Mouse (Mus musculus) ES-E14 (cell line): ENCODE results near the gene Tmem248.

Source experiments
- CHD2 ChIP-seq: IDR thresholded peaks from 2 replicates; pipeline ENCODE4 v1.6.1; 2014; ENCODE audit warnings: mild to moderate bottlenecking, low read depth, low read length, inconsistent platforms
- HCFC1 ChIP-seq: IDR thresholded peaks from 2 replicates; pipeline ENCODE4 v1.6.1; 2012; ENCODE audit warnings: low read length, inconsistent platforms, borderline replicate concordance; ENCODE audit not compliant: insufficient read depth
- ZC3H11A ChIP-seq: IDR thresholded peaks from 2 replicates; pipeline ENCODE4 v1.6.1; 2012; ENCODE audit warnings: low read depth, mild to moderate bottlenecking, inconsistent platforms, low read length, borderline replicate concordance
- ZNF384 ChIP-seq: IDR thresholded peaks from 2 replicates; pipeline ENCODE4 v1.6.1; 2012; ENCODE audit warnings: low read depth, low read length, inconsistent platforms

- no peak for TF ChIP-seq ZC3H11A
- no peak for TF ChIP-seq CHD2
- TF ChIP-seq HCFC1: no peak
- no peak for TF ChIP-seq ZNF384
Observed at GRCm38 (mm10) chr5:130273046-130273445, 56.2 kb downstream of the Tmem248 start.
